Mouse (Mus musculus) kidney, embryonic 15.5 days (tissue): ENCODE data around the gene Tert. TPM values are rescaled to one million over a fixed set of nuclear protein-coding genes. Genes with fewer than 3 reads are reported as not detected.
A peak's percentile ranks its signal among the peaks of the same experiment; 100 is the strongest.

Experiments used
- ATAC-seq: fragments of 200-750 bp; cut with Nextera tagmentation; replicated peaks from 2 replicates; pipeline ENCODE4 v1.8.0; 2017; ENCODE audit warnings: moderate TSS enrichment; ENCODE audit not compliant: low FRiP score
- H3K27ac ChIP-seq: fragments of 300-500 bp; sonication (generic); 2 replicates; pipeline ENCODE4 v1.5.1; 2015; ENCODE audit warnings: mild to moderate bottlenecking, inconsistent platforms
- H3K27me3 ChIP-seq: fragments of 300-500 bp; sonication (generic); 2 replicates; pipeline ENCODE4 v1.6.1; 2015; ENCODE audit warnings: inconsistent platforms
- H3K36me3 ChIP-seq: fragments of 300-500 bp; sonication (generic); 2 replicates; pipeline ENCODE4 v1.6.1; 2015; ENCODE audit warnings: inconsistent platforms
- H3K4me1 ChIP-seq: fragments of 300-500 bp; sonication (generic); 2 replicates; pipeline ENCODE4 v1.6.1; 2015; ENCODE audit warnings: inconsistent platforms
- H3K4me2 ChIP-seq: fragments of 300-500 bp; sonication (generic); 2 replicates; pipeline ENCODE4 v1.6.1; 2015; ENCODE audit warnings: moderate library complexity, mild to moderate bottlenecking, inconsistent platforms
- H3K4me3 ChIP-seq: fragments of 300-500 bp; sonication (generic); replicated peaks from 2 replicates; pipeline ENCODE4 v1.5.1; 2015; ENCODE audit warnings: mild to moderate bottlenecking, inconsistent platforms
- H3K9ac ChIP-seq: fragments of 300-500 bp; sonication (generic); 2 replicates; pipeline ENCODE4 v1.6.1; 2015; ENCODE audit warnings: mild to moderate bottlenecking, inconsistent platforms
- H3K9me3 ChIP-seq: fragments of 300-500 bp; sonication (generic); replicated peaks from 2 replicates; pipeline ENCODE4 v1.6.1; 2016; ENCODE audit warnings: inconsistent platforms
- WGBS: fragments of 180-500 bp; shearing (Covaris S2); methylation state at CpG from one replicate; pipeline ENCODE4 v1.1.7; 2015; ENCODE audit warnings: mixed read lengths; 5-methylcytosine and 5-hydroxymethylcytosine counted together
- polyA plus RNA-seq: library from polyadenylated mRNA; unstranded; fragments of >200 nt; fragmentation: Nextera tagmentation; extraction: Ambion mirVana; gene quantifications from 2 replicates; pipeline ENCODE4 v1.2.1, GENCODE M21; 2015

Gene Tert
- polyA plus RNA-seq, 1 experiment from 2014 or later: 7.3 TPM

DNA sequence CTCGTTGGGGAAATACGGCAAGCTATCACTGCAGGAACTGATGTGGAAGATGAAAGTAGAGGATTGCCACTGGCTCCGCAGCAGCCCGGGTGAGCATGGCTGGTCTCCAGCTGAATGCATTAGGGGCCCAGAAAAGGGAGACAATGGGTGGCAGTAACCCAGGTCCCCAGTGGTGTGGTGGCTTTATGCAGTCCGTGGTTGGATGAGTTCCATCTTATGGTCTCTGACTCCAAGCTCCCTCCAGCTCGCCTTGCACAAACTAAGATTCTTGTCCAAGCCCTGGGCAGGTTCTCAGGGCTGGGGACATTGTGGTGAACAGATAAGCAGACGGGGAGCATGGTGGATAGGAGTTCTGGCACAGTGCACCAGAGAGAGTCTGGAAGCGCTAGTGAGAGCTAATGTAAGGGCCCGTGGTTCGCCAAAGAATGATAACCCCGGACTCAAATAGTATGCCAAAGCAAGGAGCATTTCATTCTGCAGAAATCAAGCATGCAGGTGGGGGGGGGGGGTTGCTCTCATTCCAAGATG, 1.9 kb downstream of the Tert start:
- H3K4me1 ChIP-seq: peaks cover 18% of the 10 kb centered on the region
- H3K36me3 ChIP-seq: 0 out of 2 replicates have a peak, but pooled peaks cover 5% of the 10 kb centered on the region
- no peaks in the 10 kb centered on the region for H3K9me3 ChIP-seq
- H3K4me2 ChIP-seq: 0 out of 2 replicates have a peak overlapping the region, but pooled peaks have one; percentile 0
- ATAC-seq: no peak
- H3K27me3 ChIP-seq: no peaks in the 10 kb centered on the region
- WGBS: 79% methylated on average over 11 of the region's 11 CpGs
- H3K4me3 ChIP-seq: no peak overlapping the region
- H3K27ac ChIP-seq: no peak overlapping the region
- H3K9ac ChIP-seq: no peak overlapping the region

DNA sequence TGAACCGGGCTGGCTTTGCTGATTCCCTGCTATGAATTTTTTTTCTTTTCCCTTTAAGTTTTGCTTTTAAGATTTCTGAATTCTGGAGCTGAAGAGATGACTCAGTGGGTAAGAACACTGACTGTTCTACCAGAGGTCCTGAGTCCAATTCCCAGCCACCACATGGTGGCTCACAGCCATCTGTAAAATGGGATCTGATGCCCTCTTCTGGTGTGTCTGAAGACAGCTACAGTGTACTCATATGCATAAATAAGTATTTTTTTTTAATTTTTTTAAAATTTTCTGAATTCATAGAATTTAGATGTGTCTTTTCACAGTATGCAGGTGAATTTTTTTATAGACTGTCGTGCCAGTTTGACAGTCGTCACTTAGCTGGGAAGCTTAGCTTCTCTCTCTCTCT, 5.1 kb downstream of the Tert start:
- WGBS: 92% methylated on average over 3 of the region's 3 CpGs
- Histone ChIP-seq H3K36me3 (peaks cover 23% of the 10 kb centered on the region), H3K9ac (no peak overlapping the region), H3K4me1 (peaks cover 17% of the 10 kb centered on the region), H3K27me3 (no peaks in the 10 kb centered on the region), H3K4me3 (no peak overlapping the region), H3K27ac (no peak overlapping the region), H3K4me2 (no peak overlapping the region), H3K9me3 (no peaks in the 10 kb centered on the region)
- ATAC-seq: no peak

DNA sequence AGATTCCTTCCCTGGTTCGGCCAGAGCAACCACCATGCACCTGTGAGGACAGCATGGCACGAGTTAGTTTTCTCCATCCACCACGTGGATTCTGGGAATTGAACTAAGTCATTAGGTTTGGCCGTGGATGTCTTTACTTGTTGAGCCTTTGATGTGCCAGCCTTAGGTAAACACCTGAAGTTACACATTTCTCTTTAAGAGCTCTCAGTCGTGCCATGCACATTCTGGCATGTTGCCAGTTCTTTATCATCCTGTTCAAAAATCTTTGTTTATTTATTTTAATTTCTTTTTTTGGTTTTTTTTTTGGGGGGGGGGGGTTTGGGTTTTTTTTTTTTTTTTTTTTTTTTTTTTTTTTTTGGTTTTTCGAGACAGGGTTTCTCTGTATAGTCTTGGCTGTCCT, 11.1 kb downstream of the Tert start:
- ATAC-seq: no peak
- Histone ChIP-seq H3K4me1 (no peaks in the 10 kb centered on the region), H3K36me3 (peaks cover 37% of the 10 kb centered on the region), H3K4me3 (no peak overlapping the region), H3K27ac (no peak overlapping the region), H3K4me2 (no peak overlapping the region), H3K9me3 (no peaks in the 10 kb centered on the region), H3K27me3 (no peaks in the 10 kb centered on the region), H3K9ac (no peak overlapping the region)
- 76% methylated on average over 5 of the region's 6 CpGs for WGBS

DNA sequence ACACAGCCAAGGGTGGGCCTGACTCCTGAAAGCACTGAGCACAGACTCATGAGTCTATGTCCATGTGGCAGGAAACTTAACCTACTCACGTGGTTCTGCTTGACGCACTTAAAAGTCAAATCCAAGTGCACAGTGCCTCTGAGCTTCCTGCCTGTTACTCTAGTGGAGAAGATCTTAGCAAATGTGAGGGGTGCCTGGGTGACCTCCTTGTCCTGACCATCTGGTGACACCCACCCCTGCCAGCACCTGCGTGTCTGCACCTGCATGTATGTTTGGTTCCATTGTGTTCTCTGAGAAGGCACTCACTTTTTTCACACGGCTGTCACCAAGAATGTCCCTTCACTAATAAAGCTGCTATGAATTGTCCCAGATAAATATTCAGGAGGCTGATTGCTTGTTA, 14.6 kb downstream of the Tert start:
- H3K4me1 ChIP-seq: no peaks in the 10 kb centered on the region
- H3K9ac ChIP-seq: no peak overlapping the region
- peaks cover 19% of the 10 kb centered on the region; the same call in 1 of the 2 replicates for H3K36me3 ChIP-seq
- no peak overlapping the region for H3K27ac ChIP-seq
- H3K9me3 ChIP-seq: no peaks in the 10 kb centered on the region
- WGBS: 77% methylated on average over 4 of the region's 4 CpGs
- H3K27me3 ChIP-seq: no peaks in the 10 kb centered on the region
- H3K4me3 ChIP-seq: no peak overlapping the region
- ATAC-seq: no peak
- no peak overlapping the region for H3K4me2 ChIP-seq

DNA sequence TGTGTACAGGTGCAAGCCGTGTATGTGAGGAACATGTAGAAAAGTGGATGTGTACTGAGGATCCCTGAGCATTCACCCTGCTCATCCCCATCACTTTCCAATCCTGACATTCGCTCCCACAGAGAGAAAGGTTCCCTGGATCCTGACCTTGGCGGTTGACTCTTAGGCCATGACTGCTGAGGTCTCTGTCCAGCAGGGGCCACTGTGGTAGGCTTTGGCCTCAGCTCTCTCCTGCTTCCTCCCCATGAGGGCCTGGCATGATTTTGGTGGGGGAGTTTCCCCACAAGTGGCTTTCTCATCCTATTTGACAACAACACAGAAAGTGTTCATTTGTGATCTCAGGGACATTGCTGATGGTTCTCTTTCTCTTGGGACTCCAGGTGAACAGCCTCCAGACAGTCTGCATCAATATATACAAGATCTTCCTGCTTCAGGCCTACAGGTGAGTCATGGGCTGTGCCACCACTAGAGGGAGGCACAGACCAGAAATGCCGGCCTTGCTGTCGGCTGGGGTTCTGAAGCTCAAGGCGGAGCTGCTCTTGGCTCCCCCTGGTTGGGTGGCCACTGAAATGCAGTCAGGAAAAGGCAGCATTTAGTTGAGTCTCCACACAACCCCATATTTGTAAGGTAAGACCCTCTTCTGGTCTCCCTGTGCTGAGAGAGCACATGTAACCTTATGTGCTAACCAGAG, 19.8 kb downstream of the Tert start:
- H3K27ac ChIP-seq: no peak overlapping the region
- no peaks in the 10 kb centered on the region for H3K9me3 ChIP-seq
- peaks cover 3% of the 10 kb centered on the region; the same call in 1 of the 2 replicates for H3K4me1 ChIP-seq
- no peaks in the 10 kb centered on the region for H3K27me3 ChIP-seq
- ATAC-seq: peak; percentile 85
- H3K4me2 ChIP-seq: no peak overlapping the region
- 39% methylated on average over 6 of the region's 6 CpGs for WGBS
- no peak overlapping the region for H3K9ac ChIP-seq
- peaks cover 15% of the 10 kb centered on the region; the same call in 1 of the 2 replicates for H3K36me3 ChIP-seq
- H3K4me3 ChIP-seq: no peak overlapping the region

DNA sequence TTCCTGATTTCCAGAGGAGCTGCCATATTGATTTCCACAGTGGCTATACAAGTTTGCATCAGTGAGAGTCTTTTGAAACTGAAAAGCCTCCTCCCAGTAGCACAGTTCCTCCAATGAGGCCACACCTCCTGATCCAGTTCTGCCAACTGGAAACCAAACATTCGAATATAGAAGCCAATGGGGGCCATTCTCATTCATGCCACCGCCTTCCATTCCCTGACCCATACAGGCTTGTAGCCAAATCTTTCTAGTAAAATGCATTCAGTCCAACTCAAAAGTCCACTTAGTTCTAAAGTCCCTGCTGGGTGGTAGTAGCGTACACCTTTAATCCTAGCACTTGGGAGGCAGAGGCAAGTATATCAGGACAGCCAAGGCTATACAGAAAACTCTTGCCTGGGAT, 26.6 kb downstream of the Tert start:
- Histone ChIP-seq H3K9me3 (no peaks in the 10 kb centered on the region), H3K4me3 (no peak overlapping the region), H3K9ac (no peak overlapping the region), H3K4me1 (no peaks in the 10 kb centered on the region), H3K4me2 (no peak overlapping the region), H3K27me3 (peaks cover 2% of the 10 kb centered on the region; the same call in 1 of the 2 replicates), H3K36me3 (peaks cover 5% of the 10 kb centered on the region; the same call in 1 of the 2 replicates), H3K27ac (no peak overlapping the region)
- no peak for ATAC-seq
- WGBS: 89% methylated on average over 3 of the region's 3 CpGs

DNA sequence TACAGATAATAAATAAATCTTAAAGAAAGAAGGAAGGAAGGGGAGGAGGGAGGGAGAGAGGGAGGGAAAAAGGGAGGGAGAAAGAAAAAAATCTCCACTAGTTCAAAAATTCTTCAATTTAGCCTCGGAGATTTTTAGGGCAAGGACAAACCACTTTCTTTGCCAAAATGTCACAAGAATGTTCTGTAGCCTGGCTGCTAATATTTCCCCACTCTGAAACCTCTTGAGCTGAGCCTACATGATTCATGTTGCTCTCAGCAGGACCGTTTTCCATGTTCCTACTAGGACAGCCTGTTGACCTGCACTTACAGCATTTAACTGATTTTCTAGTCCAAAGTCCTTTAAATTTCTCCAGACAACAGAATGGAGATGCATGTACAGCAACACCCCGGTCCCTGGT, 28.3 kb downstream of the Tert start:
- Histone ChIP-seq H3K9me3 (no peaks in the 10 kb centered on the region), H3K4me1 (no peaks in the 10 kb centered on the region), H3K9ac (no peak overlapping the region), H3K27me3 (peaks cover 2% of the 10 kb centered on the region; the same call in 1 of the 2 replicates), H3K36me3 (no peaks in the 10 kb centered on the region), H3K4me3 (no peak overlapping the region), H3K27ac (no peak overlapping the region), H3K4me2 (no peak overlapping the region)
- ATAC-seq: no peak
- WGBS: 69% methylated on average over 3 of the region's 3 CpGs

DNA sequence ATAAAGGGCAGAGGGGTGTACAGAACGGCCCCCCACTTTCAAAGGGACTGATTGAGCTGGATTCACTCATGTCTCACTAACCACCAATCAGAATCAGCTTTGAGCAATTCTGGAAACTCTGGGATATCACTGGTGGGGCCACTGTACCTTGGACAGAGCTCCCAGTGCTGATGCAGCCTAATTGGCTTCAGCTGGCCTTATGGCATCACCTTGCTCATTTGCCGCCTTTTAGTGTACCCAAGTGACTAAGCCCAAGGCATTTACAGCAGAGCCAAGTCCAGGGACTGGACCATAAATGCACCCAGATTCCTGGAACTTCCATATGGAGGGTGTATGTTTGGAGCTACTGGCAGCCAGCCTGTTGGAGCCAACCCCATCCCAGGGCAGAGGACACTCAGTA, 32.2 kb downstream of the Tert start:
- Histone ChIP-seq H3K27ac (no peak overlapping the region), H3K9ac (no peak overlapping the region), H3K4me1 (no peaks in the 10 kb centered on the region), H3K4me3 (no peak overlapping the region), H3K4me2 (no peak overlapping the region), H3K9me3 (no peaks in the 10 kb centered on the region), H3K36me3 (no peaks in the 10 kb centered on the region), H3K27me3 (peaks cover 2% of the 10 kb centered on the region; the same call in 1 of the 2 replicates)
- 46% methylated on average over 2 of the region's 2 CpGs for WGBS
- ATAC-seq: no peak

DNA sequence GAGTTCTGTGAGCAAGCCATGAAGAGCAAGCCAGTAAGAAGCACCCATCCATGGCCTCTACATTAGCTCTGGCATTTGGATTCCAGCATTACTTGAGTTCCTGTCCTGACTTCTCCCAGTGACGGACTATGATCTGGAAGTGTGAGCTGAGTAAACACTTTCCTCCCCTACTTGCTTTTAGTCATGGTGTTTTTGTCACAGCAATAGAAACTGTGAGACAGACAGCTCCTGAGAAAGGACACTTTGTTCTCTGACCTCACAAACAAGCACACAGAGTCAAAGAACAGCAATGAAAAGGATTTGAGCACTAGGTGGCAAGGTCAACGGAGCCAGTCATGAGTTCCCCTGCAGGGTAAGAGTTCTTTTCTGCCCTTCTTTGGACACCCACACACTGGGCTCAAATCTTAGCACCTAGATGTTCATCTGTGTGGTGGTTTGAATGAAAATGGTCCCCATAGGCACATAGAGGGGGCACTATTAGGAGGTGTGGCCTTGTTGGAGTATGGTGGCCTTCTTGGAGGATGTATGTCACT, 33.5 kb downstream of the Tert start:
- no peaks in the 10 kb centered on the region for H3K9me3 ChIP-seq
- no peak overlapping the region for H3K4me3 ChIP-seq
- H3K4me2 ChIP-seq: no peak overlapping the region
- no peaks in the 10 kb centered on the region for H3K36me3 ChIP-seq
- WGBS: 79% methylated on average over 2 of the region's 2 CpGs
- H3K9ac ChIP-seq: no peak overlapping the region
- no peak overlapping the region for H3K27ac ChIP-seq
- no peaks in the 10 kb centered on the region for H3K4me1 ChIP-seq
- no peak for ATAC-seq
- H3K27me3 ChIP-seq: peaks cover 2% of the 10 kb centered on the region; the same call in 1 of the 2 replicates

DNA sequence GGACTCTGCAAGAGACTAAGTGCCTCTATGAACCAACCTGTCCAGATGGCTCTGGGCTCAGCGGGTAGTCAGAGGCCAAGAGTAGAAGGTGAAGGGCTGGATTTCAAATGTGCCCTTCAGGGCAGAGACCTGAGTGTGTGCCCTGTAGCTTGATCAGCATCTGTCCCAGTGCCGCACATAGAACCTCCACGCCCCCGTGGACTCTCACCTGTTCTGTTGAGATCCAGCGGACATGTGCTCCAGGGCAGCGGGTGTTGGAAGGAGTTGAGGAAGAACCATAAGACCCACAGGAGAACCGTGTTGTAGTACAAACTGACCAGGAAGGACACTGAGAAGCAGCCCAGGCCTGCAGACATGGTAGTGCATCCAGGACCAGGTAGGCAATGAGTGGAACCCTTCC, 48.5 kb downstream of the Tert start:
- WGBS: 93% methylated on average over 7 of the region's 7 CpGs
- ATAC-seq: no peak
- no peak overlapping the region for H3K4me2 ChIP-seq

DNA sequence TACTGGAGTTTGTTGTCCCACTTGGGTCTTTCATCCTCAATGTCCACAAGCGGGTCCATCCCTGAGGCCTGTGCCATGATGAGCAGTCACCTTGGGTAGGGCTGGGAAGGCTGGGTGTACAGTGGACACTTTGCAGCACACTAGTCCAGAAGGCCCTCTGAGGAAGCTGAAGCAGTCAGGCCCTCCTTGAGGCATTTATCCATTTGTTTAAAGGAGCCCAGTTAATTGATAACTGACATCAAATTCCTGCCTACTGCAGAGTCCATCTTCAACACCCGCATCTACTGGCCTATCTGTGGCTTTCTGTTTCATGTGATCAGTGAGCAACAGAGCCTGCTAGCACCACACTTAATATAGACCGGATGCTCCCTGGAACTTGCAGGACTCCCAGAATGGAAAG, 51.1 kb downstream of the Tert start, which contains the start of gene Slc6a18:
Gene Slc6a18, minus strand, starts transcription at position 171 of the 400 bp plus-strand sequence.
- Histone ChIP-seq H3K4me2 (0 out of 2 replicates have a peak within 1 kb of the TSS, but pooled peaks have one; percentile 8), H3K27ac (peak within 1 kb of the TSS; percentile 55), H3K4me3 (no peak within 1 kb of the TSS), H3K4me1 (peaks cover 15% of the 10 kb centered on the region; the same call in 1 of the 2 replicates), H3K27me3 (no peaks in the 10 kb centered on the region), H3K36me3 (no peaks in the 10 kb centered on the region), H3K9ac (no peak within 1 kb of the TSS), H3K9me3 (no peaks in the 10 kb centered on the region)
- 78% methylated on average over 3 of the region's 3 CpGs for WGBS
- no peak for ATAC-seq

More for the DNA sequence above, 48.5 kb downstream of the Tert start:
- no peak overlapping the region for H3K27ac ChIP-seq
- no peaks in the 10 kb centered on the region for H3K36me3 ChIP-seq
- H3K9ac ChIP-seq: no peak overlapping the region
- H3K27me3 ChIP-seq: no peaks in the 10 kb centered on the region
- no peaks in the 10 kb centered on the region for H3K9me3 ChIP-seq
- no peak overlapping the region for H3K4me3 ChIP-seq
- peaks cover 14% of the 10 kb centered on the region; the same call in 1 of the 2 replicates for H3K4me1 ChIP-seq

DNA sequence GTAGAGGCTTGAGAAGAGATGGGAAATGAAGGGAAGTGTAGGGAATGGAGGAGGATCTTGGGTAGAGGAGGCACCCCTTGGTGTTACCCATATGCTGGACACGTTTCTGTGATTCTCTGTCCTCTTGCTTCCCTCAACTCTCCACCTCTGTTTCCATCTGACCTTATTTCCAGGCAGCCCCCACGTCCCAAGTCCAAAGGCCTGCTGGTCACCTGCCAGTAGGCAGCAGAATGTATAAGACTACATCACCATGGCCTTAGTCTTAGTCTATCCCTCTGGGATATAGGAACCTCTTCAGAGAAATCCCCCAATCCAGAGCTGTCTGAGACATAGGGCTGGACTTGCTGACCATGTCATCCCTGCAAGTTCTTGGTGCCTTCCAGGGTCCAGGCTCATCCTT, 52.6 kb downstream of the Tert start:
- no peak for ATAC-seq
- H3K4me2 ChIP-seq: no peak overlapping the region
- WGBS: 51% methylated on average over 2 of the region's 2 CpGs
- no peak overlapping the region for H3K9ac ChIP-seq
- peak overlapping the region; percentile 92 for H3K27ac ChIP-seq
- no peaks in the 10 kb centered on the region for H3K36me3 ChIP-seq
- H3K4me3 ChIP-seq: no peak overlapping the region
- peaks cover 15% of the 10 kb centered on the region; the same call in 1 of the 2 replicates for H3K4me1 ChIP-seq
- no peaks in the 10 kb centered on the region for H3K9me3 ChIP-seq
- H3K27me3 ChIP-seq: no peaks in the 10 kb centered on the region
